20 mouse cellular contexts compared by ENCODE assay signal in the genomic region with DNA sequence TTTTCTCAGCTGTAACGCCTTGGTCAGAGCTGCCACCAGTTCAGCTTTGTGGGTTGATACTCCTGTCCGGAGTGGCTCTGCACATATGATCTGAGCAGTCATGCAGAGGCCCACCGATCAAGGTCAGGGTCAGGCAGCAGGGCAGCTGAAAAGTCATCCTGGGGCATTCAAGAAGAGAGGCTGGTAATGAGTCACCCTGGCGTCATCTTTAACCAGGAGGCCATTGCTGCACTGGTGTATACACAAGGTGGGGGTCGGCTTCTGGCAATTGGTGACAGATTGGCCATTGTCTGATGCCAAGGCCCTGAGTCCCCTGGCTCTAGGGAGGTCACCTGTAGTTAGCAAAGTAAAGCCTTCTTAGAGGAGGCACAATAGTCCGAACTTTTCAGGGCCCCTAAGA. TPM values are rescaled to one million over a fixed set of nuclear protein-coding genes. Genes with fewer than 3 reads are reported as not detected.
DNase-seq lines count a peak whose midpoint lies in the region; ATAC-seq and TF ChIP-seq lines count a peak whose summit lies in the region.
"Had no signal": no experiment of that assay in that cellular context is flagged by ENCODE, and none has a peak within 500 bp of the region (broad histone marks: within the 10 kb centered on the region; RNA-seq: fewer than 3 reads in every experiment).

No protein-coding gene starts in this region.

- no peak for DNase-seq in gastrocnemius, adult 2 months
- no peak for DNase-seq in gastrocnemius, adult 18-20 months (ENCODE audit: low spot score)
- DNase-seq in heart, postnatal 0 days (ENCODE audit: low spot score): no peak
- DNase-seq in heart, postnatal 25 days (ENCODE audit: low spot score): no peak
- DNase-seq in adrenal gland, postnatal 36 days: peak; percentile 67 to 71
- DNase-seq in retina, postnatal 1 day: no peak
- DNase-seq: cerebellum, adult 2 months; gastrocnemius, postnatal 10 days; kidney, adult 9 months; kidney, postnatal 36 days; layer of hippocampus, adult 9-11 months had no signal

- intact Hi-C loops in gastrocnemius, adult 2 months (cut with DNase I): no loop called here
- intact Hi-C loops in heart, postnatal 25 days (cut with DNase I): no loop called here

- H3K9ac ChIP-seq in heart, postnatal 0 days (replicated peaks; ENCODE audit: low read depth, low read length): no peak overlapping the region
- H3K9ac ChIP-seq: hindbrain, embryonic 14.5 days had no signal

- peak overlapping the region; percentile 87; the same call in 1 of the 2 replicates for H3K27ac ChIP-seq in gastrocnemius, adult 2 months
- H3K27ac ChIP-seq in heart, postnatal 0 days (ENCODE audit: low read depth): peak overlapping the region; percentile 75
- H3K27ac ChIP-seq: embryonic facial prominence, embryonic 10.5 days; hindbrain, embryonic 14.5 days; limb, embryonic 10.5 days; stomach, postnatal 0 days had no signal

- no peak for TF ChIP-seq EP300 in heart, postnatal 0 days (IDR thresholded peaks at IDR 0.05; ENCODE audit: low read depth)

- ATAC-seq in heart, postnatal 0 days (ENCODE audit: insufficient read depth, low read depth): no peak
- ATAC-seq: lung, postnatal 0 days; Patski had no signal

- H3K79me3 ChIP-seq in C2C12 (ENCODE audit: low read depth): no peaks in the 10 kb centered on the region

- H3K4me3 ChIP-seq in gastrocnemius, adult 2 months: no peak overlapping the region
- no peak overlapping the region for H3K4me3 ChIP-seq in heart, postnatal 0 days (ENCODE audit: low read depth, low read length)
- no peak overlapping the region for H3K4me3 ChIP-seq in C2C12 (ENCODE audit: insufficient read depth, poor library complexity, severe bottlenecking)

- H3ac ChIP-seq in C2C12 (ENCODE audit: control insufficient read depth, insufficient read length, low read depth): no peak overlapping the region

- no peaks in the 10 kb centered on the region for H3K79me2 ChIP-seq in C2C12 (ENCODE audit: control insufficient read depth, insufficient read depth)

- H3K4me2 ChIP-seq in heart, postnatal 0 days (ENCODE audit: low read depth, low read length): no peak overlapping the region

- peaks cover 7% of the 10 kb centered on the region; the same call in 1 of the 2 replicates for H3K4me1 ChIP-seq in heart, postnatal 0 days (ENCODE audit: control insufficient read depth, insufficient read depth)

- no peaks in the 10 kb centered on the region for H3K27me3 ChIP-seq in heart, postnatal 0 days (ENCODE audit: control insufficient read depth, insufficient read depth, low read length)
- no peaks in the 10 kb centered on the region for H3K27me3 ChIP-seq in C2C12 (ENCODE audit: control insufficient read depth, insufficient read depth, insufficient read length)
- H3K27me3 ChIP-seq: Patski had no signal

- H3K9me3 ChIP-seq in heart, postnatal 0 days (replicated peaks; ENCODE audit: control insufficient read depth, low read length): no peaks in the 10 kb centered on the region
- H3K9me3 ChIP-seq: embryonic facial prominence, embryonic 10.5 days; limb, embryonic 10.5 days had no signal

- 0 out of 2 replicates have a peak, but pooled peaks cover 10% of the 10 kb centered on the region for H3K36me3 ChIP-seq in heart, postnatal 0 days (replicated peaks; ENCODE audit: control insufficient read depth, insufficient read depth, low read length)
- H3K36me3 ChIP-seq in C2C12 (ENCODE audit: control insufficient read depth, insufficient read depth): no peaks in the 10 kb centered on the region

- WGBS in heart, postnatal 0 days: 58% methylated on average over 6 of the region's 6 CpGs

- no peak for TF ChIP-seq CTCF in gastrocnemius, adult 2 months (IDR thresholded peaks at IDR 0.05)
- no peak for TF ChIP-seq CTCF in heart, postnatal 0 days (IDR thresholded peaks at IDR 0.05; ENCODE audit: low read depth)
- TF ChIP-seq CTCF in C2C12 (IDR thresholded peaks at IDR 0.05; ENCODE audit: control insufficient read depth, insufficient read depth, insufficient read length): no peak

TF ChIP-seq in C2C12, 6 proteins besides CTCF, POLR2A, EP300 and RAD21:
- TF ChIP-seq USF1 (IDR thresholded peaks at IDR 0.05; ENCODE audit: low read depth) (no peak), MAX (IDR thresholded peaks at IDR 0.05) (no peak), CEBPB (IDR thresholded peaks at IDR 0.05; ENCODE audit: low read depth) (no peak), MYOG (IDR thresholded peaks at IDR 0.05; ENCODE audit: control insufficient read depth, extremely low read depth, insufficient read length) (no peak), FOSL1 (IDR thresholded peaks at IDR 0.05; ENCODE audit: insufficient read depth, low read length, poor library complexity, severe bottlenecking) (peak; percentile 25), MYOD1 (IDR thresholded peaks at IDR 0.05; ENCODE audit: control insufficient read depth, insufficient read length, low read depth) (peak; percentile 15)

RNA-seq across cellular contexts. Expression of a gene that starts 0.9 kb away (rescaled TPM):
- 10 to 100 TPM; 49.2 to 50.0 TPM for total RNA-seq in gastrocnemius, adult 2 months (2021)
- 10 to 100 TPM; 52.0 to 53.2 TPM for total RNA-seq in gastrocnemius, adult 18-20 months (2021)
- 94.2 and 123 TPM in 2 replicates for total RNA-seq in heart, postnatal 0 days (2014; rRNA removed; ENCODE audit: low replicate concordance)
- 153 and 154 TPM in 2 replicates for polyA plus RNA-seq in heart, postnatal 0 days (2015; fragmentation: Nextera tagmentation; extraction: Ambion mirVana)
- total RNA-seq in heart, postnatal 25 days (2021): 10 to 100 TPM; 82.2 to 88.1 TPM
- 81.7 TPM for polyA plus RNA-seq in C2C12 (2012; fragmentation: generic; extraction: Trizol)
- total RNA-seq in adrenal gland, postnatal 36 days (2021): 10 to 100 TPM; 69.1 to 82.7 TPM

RNA-seq across cellular contexts. Expression of a gene that starts 25.9 kb away (rescaled TPM):
- not detected for total RNA-seq in gastrocnemius, adult 2 months (2021)
- total RNA-seq in gastrocnemius, adult 18-20 months (2021): not detected
- not detected in 2 replicates for total RNA-seq in heart, postnatal 0 days (2014; rRNA removed; ENCODE audit: low replicate concordance)
- polyA plus RNA-seq in heart, postnatal 0 days (2015; fragmentation: Nextera tagmentation; extraction: Ambion mirVana): 0.18 and 0.29 TPM in 2 replicates
- total RNA-seq in heart, postnatal 25 days (2021): not detected
- 0.18 TPM for polyA plus RNA-seq in C2C12 (2012; fragmentation: generic; extraction: Trizol)
- not detected for total RNA-seq in adrenal gland, postnatal 36 days (2021)
- total RNA-seq: gastrocnemius, postnatal 10 days; heart, adult 18-20 months had no signal
- polyA plus RNA-seq: liver, embryonic 14.5 days had no signal

RNA-seq across cellular contexts. Expression of a gene that starts 50.9 kb away (rescaled TPM):
- total RNA-seq in gastrocnemius, adult 2 months (2021): 10 to 100 TPM; 29.9 to 32.0 TPM
- 10 to 100 TPM; 27.7 to 28.6 TPM for total RNA-seq in gastrocnemius, adult 18-20 months (2021)
- total RNA-seq in heart, postnatal 0 days (2014; rRNA removed; ENCODE audit: low replicate concordance): 16.5 and 16.9 TPM in 2 replicates
- 4.4 and 5.0 TPM in 2 replicates for polyA plus RNA-seq in heart, postnatal 0 days (2015; fragmentation: Nextera tagmentation; extraction: Ambion mirVana)
- 10 to 100 TPM; 29.0 to 29.9 TPM for total RNA-seq in heart, postnatal 25 days (2021)
- polyA plus RNA-seq in C2C12 (2012; fragmentation: generic; extraction: Trizol): 29.8 TPM
- 10 to 100 TPM; 38.3 to 39.0 TPM for total RNA-seq in adrenal gland, postnatal 36 days (2021)

Comparison
In these comparisons a context has a peak if more than half of its experiments do, and no peak if none do; other contexts are left out.
1. DNase-seq: peak in adrenal gland, postnatal 36 days (2 of 2); none in gastrocnemius, adult 2 months (single experiment), gastrocnemius, adult 18-20 months (single experiment), heart, postnatal 0 days (single experiment), heart, postnatal 25 days (single experiment) and retina, postnatal 1 day (single experiment).